Mouse (Mus musculus) spleen, postnatal 36 days (tissue): ENCODE data around the gene Gp2.

ENCODE experiments used
- DNase-seq, 2 experiments: peaks; one replicate each; pipeline ENCODE4 v3.0.0; 2022; ENCODE audit warnings: low spot score in 2 of 2, mixed read lengths in 1 of 2

Gene Gp2

DNA sequence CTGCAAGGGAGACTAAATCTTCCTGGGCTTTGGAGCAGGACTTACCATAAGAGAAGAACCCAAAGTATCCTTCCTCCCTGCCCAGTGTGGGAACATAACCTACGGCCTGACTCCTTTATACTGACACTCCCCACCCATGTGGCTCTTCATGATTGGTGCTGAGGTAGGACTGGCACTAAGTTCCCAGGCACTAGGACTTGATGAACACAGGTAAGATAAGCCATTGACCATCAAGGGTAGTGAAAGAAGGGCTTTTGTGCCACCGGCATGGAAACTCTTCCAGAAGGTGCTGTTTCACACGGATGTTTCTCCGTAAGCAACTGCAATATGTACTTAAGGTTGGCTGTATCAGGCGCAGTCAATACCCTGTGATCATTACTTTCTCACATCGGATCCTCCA, at the start of gene Gp2:
Gp2 (minus strand) TSS at position 101 of the 400 bp plus-strand sequence.
- no peak for DNase-seq

DNA sequence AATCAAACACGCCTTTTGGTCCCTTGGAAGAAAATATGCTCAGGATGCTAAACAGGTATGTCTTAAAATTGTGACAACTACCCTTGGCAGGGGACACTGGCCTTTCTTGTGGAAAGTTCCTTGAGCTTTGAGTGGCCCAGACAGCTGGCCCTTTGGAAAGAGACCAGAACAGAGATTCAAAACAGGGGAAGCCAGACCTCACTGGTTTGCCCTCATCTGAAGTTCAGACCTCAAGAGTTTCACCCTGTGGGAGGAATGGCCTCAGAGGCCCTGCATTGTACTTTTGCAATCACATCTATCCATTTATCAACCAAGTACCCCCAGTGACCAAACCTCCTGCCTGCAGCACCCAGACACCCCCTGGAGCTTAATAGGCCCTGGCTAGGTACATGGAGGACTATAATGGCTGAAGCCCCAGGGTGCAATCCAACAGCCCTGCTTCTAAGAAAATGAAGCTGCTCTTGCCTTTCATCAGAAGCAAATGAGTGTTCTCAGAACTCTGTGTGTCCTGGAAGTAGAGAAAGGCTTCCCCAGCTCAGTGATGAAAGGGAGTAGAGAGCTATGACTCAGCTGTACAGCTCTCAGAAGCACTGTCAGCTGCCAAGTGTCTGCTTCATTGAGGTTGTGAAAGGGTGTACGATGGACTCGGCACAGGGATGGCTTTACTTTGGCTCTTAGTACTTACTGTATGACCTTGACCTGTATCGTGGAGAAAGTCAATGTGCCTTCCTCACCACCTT, 31.1 kb upstream of the Gp2 start:
- no peak for DNase-seq

DNA sequence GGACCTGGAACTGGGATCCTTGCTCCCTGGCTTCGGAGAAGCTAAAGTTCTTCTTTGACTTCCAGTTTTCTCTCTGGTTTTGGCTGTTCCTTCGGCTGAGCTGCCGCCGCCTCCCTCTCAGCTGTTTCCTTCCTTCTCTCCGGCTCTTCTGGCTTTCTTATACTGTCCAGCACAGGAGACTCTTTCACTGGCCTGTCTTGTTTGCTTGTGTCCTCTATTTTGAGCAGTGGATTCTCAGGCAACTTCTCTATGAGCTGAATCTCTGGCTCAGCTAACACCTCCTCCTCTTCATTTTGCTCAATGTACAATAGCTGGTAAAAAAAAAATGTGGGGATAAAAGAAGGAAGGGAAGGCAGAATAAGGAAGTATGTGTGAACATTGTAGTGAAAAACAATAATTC, 27.6 kb upstream of the Gp2 start:
- no peak for DNase-seq

DNA sequence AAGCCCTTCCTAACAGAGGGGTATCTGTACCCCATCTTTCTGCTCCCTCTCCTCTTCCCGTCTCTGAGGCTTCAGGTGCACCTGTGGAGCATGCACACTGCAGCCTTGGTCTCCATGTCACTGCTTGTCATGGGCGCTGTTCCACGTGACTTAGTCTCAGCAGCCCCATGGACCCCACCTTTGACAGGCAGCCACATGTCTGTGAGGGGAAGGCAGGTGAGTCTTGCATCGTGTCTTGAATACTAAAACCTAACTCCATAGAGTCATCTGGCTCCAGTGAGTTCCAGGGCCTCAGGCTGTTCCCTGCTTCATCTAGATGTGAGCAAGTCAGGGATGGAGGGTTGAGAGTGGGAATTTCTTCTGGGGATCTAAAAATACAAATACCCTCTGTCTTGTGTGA, 25.1 kb upstream of the Gp2 start:
- no peak for DNase-seq

DNA sequence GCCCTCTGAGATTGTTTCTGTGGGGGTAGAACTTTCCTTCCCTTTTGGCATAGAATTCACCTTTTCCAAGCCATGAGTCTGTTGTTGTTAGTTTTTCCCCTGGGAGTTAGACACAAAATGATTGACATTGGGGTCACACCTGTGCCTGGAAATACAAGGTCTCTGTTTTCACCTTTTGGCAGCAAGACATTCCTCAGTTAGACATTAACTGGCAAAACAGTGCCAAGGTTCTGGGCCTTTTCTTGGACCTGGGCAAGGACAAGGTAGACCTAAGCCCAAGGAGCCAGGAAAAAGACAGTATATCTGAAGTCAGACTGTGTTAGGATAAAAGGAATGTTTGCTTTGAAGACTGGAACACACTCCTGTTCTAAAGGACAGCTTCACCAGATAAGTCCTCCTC, 20.2 kb upstream of the Gp2 start, which contains the start of gene Umod:
Umod (minus strand) TSS at position 27 of the 400 bp plus-strand sequence.
- no peak for DNase-seq

DNA sequence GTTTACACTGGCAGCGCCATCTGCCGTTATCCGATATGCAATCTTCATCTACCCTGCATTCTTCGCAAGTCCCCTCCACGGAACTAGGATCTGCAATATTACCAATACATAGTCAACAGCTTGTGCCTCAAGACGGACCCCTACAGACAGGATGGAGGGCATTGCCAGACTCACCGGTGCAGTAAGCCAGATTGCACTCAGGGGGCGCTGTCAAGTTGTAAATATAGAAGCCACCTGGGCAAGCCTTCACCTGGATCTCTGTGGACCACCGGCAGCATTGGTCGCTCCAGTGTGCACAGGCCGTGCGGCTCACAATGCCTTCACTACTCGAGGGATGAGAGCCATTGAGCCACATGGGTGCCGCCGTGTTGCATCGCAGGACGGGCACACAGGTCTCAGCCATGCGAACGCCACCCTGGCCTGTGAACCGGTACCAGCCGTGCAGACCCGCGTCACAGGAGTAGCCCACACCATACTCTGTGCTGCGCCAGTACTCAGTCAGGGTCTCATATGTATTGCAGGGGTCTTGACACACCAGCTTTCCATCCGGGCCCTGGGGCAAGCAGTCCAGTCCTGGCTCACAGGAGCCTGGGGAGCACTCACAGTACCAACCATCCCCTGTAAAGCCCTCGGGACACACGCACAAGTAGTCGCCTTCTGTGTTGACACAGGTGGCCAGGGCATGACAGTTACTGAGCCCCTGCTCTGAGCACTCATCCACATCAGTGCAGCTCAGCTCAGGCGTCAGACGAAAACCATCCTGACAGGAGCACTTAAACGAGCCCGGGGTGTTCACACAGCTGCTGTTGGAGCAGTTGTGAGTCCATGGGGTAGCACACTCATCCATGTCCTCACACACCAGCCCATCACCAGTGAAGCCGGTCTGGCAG, 17.7 kb upstream of the Gp2 start:
- no peak for DNase-seq

DNA sequence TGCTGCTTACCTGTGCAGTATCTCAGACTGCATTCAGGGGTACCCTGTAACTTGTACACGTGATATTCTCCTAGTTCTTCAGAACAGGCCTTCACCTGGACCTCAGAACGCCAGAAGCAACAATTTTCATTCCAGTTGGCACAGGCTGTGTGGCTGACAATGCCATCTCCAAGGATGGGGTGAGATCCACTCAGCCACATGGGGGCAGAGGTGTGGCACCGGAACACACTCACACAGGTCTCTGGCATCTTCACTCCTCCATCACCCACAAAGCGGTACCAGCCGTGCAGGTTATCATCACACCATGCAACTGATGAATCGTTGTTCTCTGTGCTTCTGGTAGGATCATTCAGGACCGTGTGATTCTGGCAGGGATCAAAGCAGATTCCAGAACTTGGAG, 4.9 kb downstream of the Gp2 start:
- no peak for DNase-seq

DNA sequence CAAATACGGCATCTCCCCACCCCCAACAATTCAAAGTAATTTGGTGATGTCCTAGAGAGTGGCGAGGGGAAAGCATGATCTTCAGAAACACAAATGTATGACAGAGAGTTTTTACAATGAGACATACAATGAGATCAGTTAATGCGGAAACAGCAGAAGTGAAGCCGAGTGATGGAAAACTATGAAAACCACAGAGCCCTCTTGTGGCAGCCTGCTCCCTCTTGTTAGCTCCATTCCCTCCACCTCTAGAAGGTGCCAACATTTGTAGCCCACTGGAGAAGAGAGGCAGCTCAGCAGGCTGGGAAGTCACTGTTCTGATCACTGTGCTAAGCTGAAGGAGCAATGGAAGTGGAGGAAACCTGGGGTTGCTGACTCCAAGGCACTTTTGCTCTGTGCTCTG, 15.2 kb downstream of the Gp2 start:
- no peak for DNase-seq

DNA sequence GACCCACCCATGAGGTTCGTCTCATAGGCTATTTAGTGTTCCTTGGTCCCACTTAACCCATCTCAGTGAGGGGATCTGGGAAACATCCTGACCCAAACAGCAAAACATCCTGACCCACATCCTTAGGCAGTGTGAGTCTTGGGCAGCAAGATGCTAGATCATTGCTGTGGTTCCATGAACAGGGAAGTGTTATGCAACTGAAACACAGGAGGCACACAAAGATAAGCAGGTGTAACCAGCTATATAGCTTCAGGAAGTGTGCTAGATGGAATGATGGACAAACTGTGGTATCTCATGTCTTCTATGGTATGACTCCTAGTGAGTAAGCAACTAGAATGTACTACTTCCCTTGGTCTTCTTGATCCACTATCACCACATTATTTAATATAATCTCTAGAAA, 17.1 kb downstream of the Gp2 start:
- no peak for DNase-seq

DNA sequence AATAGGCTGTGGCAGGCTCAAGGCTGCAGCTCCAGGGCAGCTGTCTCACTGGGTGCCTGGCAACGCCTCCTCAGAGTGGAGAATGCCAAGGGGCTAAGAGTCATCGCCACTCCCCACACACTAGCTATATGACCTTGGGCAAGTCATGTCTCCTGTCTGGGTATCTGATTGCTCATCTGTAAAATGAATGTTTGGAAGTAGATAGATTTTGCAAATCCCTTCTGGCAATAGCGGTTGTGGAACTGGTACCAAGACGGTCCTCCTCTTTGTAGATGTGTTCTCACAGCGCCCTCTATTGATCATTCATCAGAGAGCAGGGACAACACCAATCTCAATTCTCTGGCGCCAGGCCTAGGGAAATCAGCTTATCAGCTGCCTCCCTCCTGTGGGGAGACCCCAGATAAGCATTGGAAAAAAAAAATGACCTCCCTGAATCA, 31.9 kb downstream of the Gp2 start:
- DNase-seq = no peak

DNA sequence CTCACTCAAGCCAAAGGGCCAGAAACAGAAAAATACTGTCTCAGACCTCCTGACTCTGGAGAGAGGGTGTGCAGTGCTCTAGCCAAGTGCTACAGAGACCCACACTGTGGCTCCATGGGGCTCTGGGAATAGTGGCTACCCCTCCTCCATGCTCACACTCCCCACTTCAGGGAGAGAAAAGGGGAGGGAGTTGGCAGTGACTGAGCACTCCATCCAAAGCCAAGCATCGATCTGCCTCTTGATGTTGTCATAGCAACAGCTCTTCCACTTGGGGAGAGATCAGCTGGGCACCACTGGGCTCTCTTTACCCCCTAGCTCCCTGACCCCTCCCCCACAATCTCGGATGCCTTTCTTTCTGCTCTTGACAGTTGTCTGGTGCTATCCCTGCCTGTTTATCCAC, 38.4 kb downstream of the Gp2 start:
- DNase-seq = no peak

DNA sequence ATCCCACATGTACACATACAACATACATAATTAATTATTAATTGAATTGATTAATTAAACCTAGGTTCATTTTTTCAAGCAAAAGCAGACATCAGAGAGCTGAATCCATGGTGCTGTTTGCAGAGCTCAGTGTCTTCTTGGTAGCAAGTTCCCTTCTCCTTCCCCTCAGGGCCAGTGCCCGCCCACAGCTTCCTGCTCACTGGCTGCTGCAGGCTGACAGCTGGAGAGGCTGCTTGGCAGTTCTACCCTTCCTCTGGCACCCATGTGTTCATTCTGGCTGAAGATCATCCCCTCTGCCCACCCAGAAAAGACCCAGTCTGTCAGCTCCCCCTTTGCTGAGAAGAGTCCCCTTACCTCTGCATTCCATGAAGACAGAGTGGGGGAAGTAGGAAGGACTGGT, 40.6 kb downstream of the Gp2 start:
- no peak for DNase-seq

DNA sequence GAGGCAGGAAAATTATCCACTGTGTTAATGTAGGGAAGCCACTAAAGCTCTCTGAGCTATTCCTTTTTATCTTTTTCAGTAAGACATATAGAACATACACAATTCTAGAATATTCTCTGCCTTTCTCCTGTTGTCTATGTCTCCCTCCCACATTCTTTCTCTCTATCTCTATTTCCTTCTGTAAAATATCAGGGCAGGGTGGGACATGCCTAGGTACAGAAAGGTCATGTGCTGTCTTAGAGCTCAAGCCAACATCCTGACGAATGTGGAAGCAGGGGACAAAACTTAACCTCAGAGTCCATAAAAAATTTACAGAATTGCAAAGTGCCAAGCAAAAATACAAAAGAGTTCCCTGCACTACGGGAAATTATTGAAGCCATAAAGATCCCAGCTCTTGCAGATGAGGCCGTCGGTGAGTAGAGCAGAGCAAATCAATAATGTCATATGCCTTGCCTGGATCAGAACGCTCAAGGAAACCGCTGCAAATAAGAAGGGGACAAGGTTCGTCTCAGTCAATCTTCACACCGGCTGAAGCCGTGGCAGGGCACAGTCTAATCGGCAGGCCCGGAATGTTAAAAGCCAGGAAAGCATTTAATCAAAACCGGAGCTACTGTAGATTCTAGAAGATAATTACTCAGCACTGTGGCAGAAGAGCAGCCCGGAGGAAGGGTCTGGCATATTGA, 64.9 kb downstream of the Gp2 start:
- no peak for DNase-seq
